Mouse (Mus musculus) CH12.LX (cell line): ENCODE results near the gene Troap.

ENCODE experiments used
- MEF2A ChIP-seq: IDR thresholded peaks from 2 replicates; pipeline ENCODE4 v1.6.1; 2014; ENCODE audit warnings: low read depth, mild to moderate bottlenecking, inconsistent platforms, low read length, improper control_type of control experiment, borderline replicate concordance
- POLR2A ChIP-seq: IDR thresholded peaks from 2 replicates; pipeline ENCODE4 v1.6.1; 2011; ENCODE audit warnings: low read depth, mild to moderate bottlenecking, improper control_type of control experiment, low read length
- TCF12 ChIP-seq: IDR thresholded peaks from 2 replicates; pipeline ENCODE4 v1.6.1; 2014; ENCODE audit warnings: low read depth, mild to moderate bottlenecking, inconsistent platforms, low read length, improper control_type of control experiment

DNA sequence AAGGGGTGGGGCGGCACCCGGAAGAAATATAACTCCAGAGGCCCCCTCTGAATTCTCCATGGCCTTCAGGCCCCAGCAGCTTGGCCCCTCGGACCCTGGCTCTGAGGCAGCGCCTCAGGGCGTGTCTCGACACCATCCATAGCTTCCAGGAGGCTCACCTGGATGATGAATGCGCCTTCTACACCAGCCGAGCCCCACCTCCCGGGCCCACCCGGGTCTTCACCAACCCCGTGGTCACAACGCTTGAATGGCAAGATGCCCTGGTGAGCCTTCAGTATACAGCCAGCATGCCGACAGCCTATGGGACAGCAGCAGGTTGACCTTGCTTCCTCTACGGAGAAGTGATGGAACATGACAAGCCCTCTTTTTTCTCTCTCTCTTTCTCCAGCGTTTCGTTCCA, 8.5 kb downstream of the Troap start:
- TF ChIP-seq TCF12 (no peak), MEF2A (no peak), POLR2A (no peak)
